Mouse (Mus musculus): ENCODE results near the gene Olfr115.

The Olfr115 gene

DNA sequence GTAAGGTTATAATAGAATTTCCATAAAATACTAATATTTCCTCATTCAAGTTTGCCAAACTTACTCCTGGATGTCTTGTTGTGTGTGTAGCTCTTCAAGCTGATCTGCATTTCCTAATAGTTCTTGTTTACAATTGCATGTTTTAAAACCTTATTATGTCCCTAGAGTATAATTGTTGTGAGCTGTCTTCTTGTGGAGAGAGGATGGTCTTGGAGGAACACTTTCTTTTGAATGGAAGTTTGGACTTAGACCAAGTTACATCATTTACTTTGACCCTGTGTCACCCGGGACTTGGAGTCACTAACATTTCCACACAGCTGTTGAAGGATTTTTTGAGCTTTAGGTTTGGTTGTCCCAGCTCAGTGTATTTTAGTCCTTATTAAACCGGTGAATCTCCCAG, at the start of gene Olfr115, which contains the start of gene Olfr116:
TSS of gene Olfr115 (minus strand) at position 101 of the 400 bp plus-strand sequence.
TSS of gene Olfr116 (minus strand) at position 191 of the 400 bp plus-strand sequence.
- no peak for DNase-seq (ENCODE audit: low spot score)

DNA sequence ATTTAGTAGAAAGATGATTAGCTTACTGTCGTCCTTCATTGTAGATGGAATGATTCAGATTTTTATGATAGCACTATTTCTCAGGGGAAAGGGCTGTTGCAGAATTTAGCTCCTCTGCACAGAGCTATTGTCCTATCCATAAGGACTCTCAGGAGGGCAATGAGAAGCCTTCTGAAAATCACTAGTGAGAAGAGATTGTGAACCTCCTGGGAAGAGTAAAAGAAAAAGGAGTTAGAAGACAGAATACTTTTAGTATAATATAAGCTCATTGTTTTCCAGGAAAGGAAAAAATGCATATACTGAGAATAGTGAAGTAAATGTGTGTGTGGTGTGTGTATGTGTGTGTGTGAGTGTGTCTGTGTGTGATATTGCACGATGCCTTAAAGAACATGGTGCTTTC, 39.8 kb upstream of the Olfr115 start, which contains the start of gene Olfr118:
TSS of gene Olfr118 (plus strand) at position 301 of the 400 bp plus-strand sequence.
- no peak for DNase-seq (ENCODE audit: low spot score)

DNA sequence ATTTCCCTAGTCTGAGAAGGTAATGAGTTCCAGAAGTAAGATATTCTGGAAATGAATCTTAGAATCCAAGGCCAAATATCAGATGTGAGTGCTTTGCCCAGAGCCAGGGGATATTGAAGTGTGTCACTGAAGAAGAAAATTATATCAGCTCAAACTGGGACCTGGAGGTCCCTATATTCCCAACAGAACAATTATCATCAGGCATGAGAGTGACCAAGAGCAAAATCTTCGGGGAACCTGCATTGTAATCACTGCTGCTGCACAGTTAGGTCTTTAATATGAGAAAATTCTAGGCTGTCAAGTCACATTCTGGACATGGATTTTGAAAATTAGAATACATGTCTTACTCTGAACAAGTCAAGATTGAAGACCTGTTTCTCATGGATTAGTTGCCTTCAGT, 36.8 kb upstream of the Olfr115 start, which contains the start of gene Olfr117:
TSS of gene Olfr117 (minus strand) at position 101 of the 400 bp plus-strand sequence.
- no peak for DNase-seq (ENCODE audit: low spot score)

DNA sequence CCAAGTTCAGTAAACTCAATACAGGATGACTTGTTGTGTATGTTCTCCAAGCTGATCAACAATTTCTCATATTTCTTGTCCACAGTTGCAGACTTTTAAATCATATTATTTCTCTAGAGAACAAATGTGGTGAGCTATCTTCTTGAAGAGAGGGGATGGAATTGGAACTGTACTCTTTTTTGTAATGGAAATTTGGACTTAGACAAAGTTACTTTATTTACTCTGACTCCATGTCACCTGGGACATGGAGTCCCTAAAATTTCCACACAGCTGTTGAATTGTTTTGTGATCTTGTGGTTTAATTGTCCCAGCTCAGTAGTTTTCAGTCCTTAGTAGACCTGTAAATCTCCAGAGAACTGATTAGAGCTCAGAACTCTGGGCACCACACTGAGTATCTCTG, 34.3 kb downstream of the Olfr115 start, which contains the start of gene Olfr114:
TSS of gene Olfr114 (minus strand) at position 101 of the 400 bp plus-strand sequence.
- DNase-seq (ENCODE audit: low spot score): no peak

DNA sequence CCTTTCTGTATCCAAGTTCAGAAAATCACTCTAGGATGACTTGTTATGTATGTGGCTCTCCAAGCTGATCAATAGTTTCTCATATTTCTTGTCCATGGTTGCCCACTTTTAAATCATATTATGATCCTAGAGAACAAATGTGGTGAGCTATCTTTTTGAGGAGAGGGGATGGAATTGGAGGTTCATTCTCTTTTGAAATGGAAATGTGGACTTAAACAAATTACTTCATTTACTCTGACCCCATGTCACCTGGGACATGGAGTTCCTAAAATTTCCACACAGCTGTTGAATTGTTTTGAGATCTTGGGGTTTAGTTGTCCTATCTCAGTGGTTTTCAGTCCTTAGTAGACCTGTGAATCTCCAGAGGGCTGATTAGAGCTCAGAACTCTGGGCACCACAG, 49.3 kb downstream of the Olfr115 start, which contains the start of gene Olfr113:
TSS of gene Olfr113 (minus strand) at position 101 of the 400 bp plus-strand sequence.
- DNase-seq (ENCODE audit: low spot score): no peak

DNA sequence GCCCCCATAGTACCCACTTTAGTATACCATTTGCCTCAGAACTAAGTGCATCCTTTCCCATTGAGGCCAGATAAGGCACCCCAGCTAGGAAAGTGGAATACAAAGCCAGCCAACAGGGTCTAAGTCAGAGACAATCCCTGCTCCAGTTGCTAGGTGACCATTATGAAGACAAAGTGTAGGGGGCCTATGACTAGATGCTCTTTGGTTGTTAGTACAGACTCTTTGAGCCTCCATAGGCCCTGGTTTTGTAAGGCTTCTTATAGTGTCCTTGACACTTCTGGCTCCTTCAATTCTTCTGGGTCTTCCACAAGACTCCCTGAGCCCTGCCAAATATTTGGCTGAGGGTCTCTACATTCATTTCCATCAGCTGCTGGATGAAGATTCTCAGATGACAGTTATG, 57.6 kb downstream of the Olfr115 start, which contains the start of gene Olfr112:
TSS of gene Olfr112 (minus strand) at position 101 of the 400 bp plus-strand sequence.
- DNase-seq (ENCODE audit: low spot score): no peak

Measured in urinary bladder, postnatal 14 days (tissue).